Mouse (Mus musculus): ENCODE measurements around the gene Olfr766-ps1. TPM values are rescaled to one million over a fixed set of nuclear protein-coding genes. Genes with fewer than 3 reads are reported as not detected.
"Not testable (repeated sequence)": the region's sequence is repeated elsewhere in the genome, so short reads cannot be mapped to it uniquely, and the experiment has no call there.

Gene Olfr766-ps1
- polyA plus RNA-seq (2015; fragmentation: Nextera tagmentation; extraction: Ambion mirVana) = not detected in 2 replicates

DNA sequence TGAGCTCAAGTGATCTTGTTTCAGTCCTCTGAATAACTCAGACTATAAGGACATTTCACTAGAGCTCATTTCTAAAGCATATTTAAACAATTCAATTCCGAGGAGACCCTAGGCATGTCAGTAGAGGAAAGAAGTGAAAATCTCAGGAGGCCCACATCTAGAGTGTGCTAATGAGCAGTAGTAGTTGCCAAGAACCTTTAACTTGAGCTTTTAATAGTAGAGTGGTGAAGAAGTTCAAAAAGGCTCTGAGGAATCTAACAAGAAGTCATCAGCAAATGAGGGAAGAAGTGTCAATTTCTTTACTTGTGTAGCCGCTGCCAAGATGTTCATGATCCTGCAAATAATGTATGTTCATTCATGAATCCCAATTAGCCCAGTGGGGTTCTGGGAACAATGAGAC is at the start of gene Olfr766-ps1:
TSS of gene Olfr766-ps1 (minus strand) at position 101 of the 400 bp plus-strand sequence.
- no peaks in the 10 kb centered on the region for H3K9me3 ChIP-seq (replicated peaks)
- H3K36me3 ChIP-seq = no peaks in the 10 kb centered on the region
- no peak within 1 kb of the TSS for H3K9ac ChIP-seq (replicated peaks)
- H3K4me1 ChIP-seq = no peaks in the 10 kb centered on the region
- no peak within 1 kb of the TSS for H3K4me2 ChIP-seq
- no peak within 1 kb of the TSS for H3K27ac ChIP-seq (replicated peaks)
- ATAC-seq (ENCODE audit: low FRiP score) = no peak
- H3K27me3 ChIP-seq (replicated peaks) = no peaks in the 10 kb centered on the region
- 87% methylated on average over 2 of the region's 2 CpGs for WGBS
- H3K4me3 ChIP-seq (replicated peaks) = no peak within 1 kb of the TSS

DNA sequence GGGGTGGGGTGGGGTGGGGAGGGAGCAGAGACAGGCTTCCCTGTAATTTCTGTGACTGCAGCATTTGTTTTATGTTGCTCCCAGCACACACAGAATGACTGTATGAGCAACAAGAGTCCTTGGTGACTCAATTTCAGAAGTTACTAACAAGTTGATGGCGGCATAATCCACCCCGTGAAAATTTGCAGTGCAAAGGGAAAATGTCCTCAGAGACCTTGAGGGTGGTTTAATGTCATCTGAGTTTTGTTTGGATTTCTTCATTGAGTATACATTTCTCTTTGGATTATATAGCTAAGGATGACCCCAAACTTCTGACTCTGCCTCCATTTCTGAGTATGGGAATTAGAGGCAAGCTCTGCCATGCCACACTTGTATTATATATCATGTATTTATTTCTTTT is 49.0 kb upstream of the Olfr766-ps1 start, which contains the start of gene Olfr769:
TSS of gene Olfr769 (minus strand) at position 101 of the 400 bp plus-strand sequence.
- no peak within 1 kb of the TSS for H3K4me2 ChIP-seq
- no peak within 1 kb of the TSS for H3K4me3 ChIP-seq (replicated peaks)
- no peaks in the 10 kb centered on the region for H3K27me3 ChIP-seq (replicated peaks)
- H3K36me3 ChIP-seq = no peaks in the 10 kb centered on the region
- H3K9me3 ChIP-seq (replicated peaks) = no peaks in the 10 kb centered on the region
- ATAC-seq (ENCODE audit: low FRiP score) = no peak
- no peak within 1 kb of the TSS for H3K9ac ChIP-seq (replicated peaks)
- 97% methylated on average over 2 of the region's 2 CpGs for WGBS
- no peaks in the 10 kb centered on the region for H3K4me1 ChIP-seq
- no peak within 1 kb of the TSS for H3K27ac ChIP-seq (replicated peaks)

DNA sequence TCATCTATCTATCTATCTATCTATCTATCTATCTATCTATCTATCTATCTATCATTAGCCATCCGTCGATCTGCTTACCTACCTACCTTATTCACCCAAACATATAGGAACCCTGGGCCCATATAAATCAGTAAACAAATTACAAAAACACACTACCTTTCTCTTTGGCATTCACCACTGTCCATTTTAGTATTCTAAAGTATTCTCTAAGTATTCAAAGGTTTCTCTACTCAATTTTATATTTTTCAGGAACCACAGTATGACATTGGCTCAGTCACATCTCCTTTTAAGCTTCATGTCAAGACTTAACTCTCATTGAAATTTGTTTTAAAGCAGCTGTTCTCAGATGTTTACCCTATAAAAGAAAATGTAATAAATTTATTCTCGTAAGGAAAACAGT is 46.4 kb upstream of the Olfr766-ps1 start:
- no peaks in the 10 kb centered on the region for H3K9me3 ChIP-seq (replicated peaks)
- H3K4me3 ChIP-seq (replicated peaks) = no peak overlapping the region
- no peaks in the 10 kb centered on the region for H3K4me1 ChIP-seq
- H3K27ac ChIP-seq (replicated peaks) = no peak overlapping the region
- H3K36me3 ChIP-seq = no peaks in the 10 kb centered on the region
- ATAC-seq (ENCODE audit: low FRiP score) = no peak
- H3K27me3 ChIP-seq (replicated peaks) = no peaks in the 10 kb centered on the region
- H3K9ac ChIP-seq (replicated peaks) = no peak overlapping the region
- 94% methylated on average over 3 of the region's 3 CpGs for WGBS
- no peak overlapping the region for H3K4me2 ChIP-seq

DNA sequence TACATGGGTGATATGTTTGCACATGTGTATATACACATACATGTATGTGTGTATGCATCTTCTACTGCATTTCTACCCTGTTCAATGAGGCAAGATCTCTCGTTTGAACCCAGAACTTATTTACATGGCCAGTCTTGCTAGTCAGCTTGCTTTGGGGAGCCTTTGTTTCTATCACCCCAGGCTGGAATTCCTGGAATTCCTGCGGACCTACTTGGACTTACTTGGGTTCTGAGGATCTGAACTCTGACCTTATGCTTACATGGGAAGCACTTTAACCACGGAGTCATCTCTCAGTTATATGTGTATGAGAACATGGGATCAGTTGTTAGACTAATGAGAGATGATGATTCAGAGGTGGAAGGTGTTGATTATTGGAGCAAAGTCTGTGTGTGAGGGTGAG is 32.5 kb upstream of the Olfr766-ps1 start:
- Histone ChIP-seq H3K9ac (replicated peaks) (no peak overlapping the region), H3K4me2 (no peak overlapping the region), H3K27me3 (replicated peaks) (no peaks in the 10 kb centered on the region), H3K9me3 (replicated peaks) (no peaks in the 10 kb centered on the region), H3K36me3 (no peaks in the 10 kb centered on the region), H3K4me3 (replicated peaks) (no peak overlapping the region), H3K4me1 (no peaks in the 10 kb centered on the region), H3K27ac (replicated peaks) (no peak overlapping the region)
- ATAC-seq (ENCODE audit: low FRiP score) = no peak
- WGBS = 51% methylated on average over 3 of the region's 3 CpGs

DNA sequence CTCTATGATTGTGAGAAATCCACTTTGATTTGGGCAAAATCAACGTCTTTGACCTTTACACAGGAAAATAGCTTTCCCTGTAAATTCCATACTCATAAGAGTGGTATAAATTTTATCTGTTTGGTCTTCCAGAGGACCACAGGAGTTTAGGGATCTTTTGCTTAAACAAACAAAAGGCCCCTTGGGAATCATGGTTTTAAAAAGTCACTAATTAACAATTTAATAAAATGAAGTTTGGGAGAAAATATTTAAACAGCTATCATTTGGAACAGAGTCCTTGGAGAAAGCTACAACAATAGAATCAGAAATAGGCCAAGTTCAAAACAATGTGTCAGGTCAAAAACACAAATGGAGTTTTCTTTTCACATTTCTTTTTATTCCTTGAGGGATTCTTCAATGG is 30.5 kb upstream of the Olfr766-ps1 start, which contains the start of gene Olfr768:
TSS of gene Olfr768 (minus strand) at position 101 of the 400 bp plus-strand sequence.
- ATAC-seq (ENCODE audit: low FRiP score) = no peak
- no peak within 1 kb of the TSS for H3K27ac ChIP-seq (replicated peaks)
- no peak within 1 kb of the TSS for H3K9ac ChIP-seq (replicated peaks)
- no peak within 1 kb of the TSS for H3K4me3 ChIP-seq (replicated peaks)
- no peaks in the 10 kb centered on the region for H3K36me3 ChIP-seq
- 87% methylated on average over 1 of the region's 1 CpGs for WGBS
- no peaks in the 10 kb centered on the region for H3K9me3 ChIP-seq (replicated peaks)
- no peaks in the 10 kb centered on the region for H3K27me3 ChIP-seq (replicated peaks)
- H3K4me1 ChIP-seq = no peaks in the 10 kb centered on the region
- no peak within 1 kb of the TSS for H3K4me2 ChIP-seq

DNA sequence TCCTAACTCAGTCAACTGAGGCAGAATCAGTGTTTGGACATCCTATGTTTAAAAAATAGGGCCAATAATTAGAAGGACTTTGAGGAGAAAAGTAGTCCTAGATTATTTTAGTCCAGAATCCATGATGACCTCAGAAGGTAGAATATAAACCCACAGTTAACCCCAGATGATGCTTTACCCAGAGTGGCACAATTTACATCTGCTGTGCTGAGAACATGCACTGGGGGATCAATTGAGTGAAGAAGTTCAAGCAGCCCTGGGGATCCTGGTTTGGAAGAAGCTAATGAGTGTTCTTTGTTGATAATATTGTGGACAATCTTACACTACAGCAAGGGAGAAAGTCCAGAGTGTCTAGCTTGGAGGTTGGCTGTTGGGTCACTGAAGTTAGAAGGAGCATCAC is 14.0 kb upstream of the Olfr766-ps1 start, which contains the start of gene Olfr767:
TSS of gene Olfr767 (minus strand) at position 101 of the 400 bp plus-strand sequence.
- H3K27me3 ChIP-seq (replicated peaks); H3K9me3 ChIP-seq (replicated peaks); H3K4me2 ChIP-seq; H3K4me3 ChIP-seq (replicated peaks); H3K36me3 ChIP-seq; H3K27ac ChIP-seq (replicated peaks); H3K9ac ChIP-seq (replicated peaks); H3K4me1 ChIP-seq; ATAC-seq (ENCODE audit: low FRiP score): not testable (repeated sequence)

DNA sequence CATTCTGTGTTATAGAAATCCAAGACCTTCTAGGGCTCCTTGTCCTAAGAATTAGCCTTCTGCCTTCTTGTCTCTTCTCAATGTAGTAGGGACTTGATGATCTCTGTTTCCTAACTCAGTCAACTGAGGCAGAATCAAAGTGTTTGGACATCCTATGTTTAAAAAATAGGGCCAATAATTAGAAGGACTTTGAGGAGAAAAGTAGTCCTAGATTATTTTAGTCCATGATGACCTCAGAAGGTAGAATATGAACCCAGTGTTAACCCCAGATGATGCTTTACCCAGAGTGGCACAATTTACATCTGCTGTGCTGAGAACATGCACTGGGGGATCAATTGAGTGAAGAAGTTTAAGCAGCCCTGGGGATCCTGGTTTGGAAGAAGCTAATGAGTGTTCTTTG is 18.9 kb downstream of the Olfr766-ps1 start, which contains the start of gene Olfr765:
TSS of gene Olfr765 (minus strand) at position 101 of the 400 bp plus-strand sequence.
- H3K4me3 ChIP-seq (replicated peaks); H3K36me3 ChIP-seq; H3K9me3 ChIP-seq (replicated peaks); H3K27ac ChIP-seq (replicated peaks); ATAC-seq (ENCODE audit: low FRiP score); H3K4me1 ChIP-seq; H3K4me2 ChIP-seq; H3K9ac ChIP-seq (replicated peaks); H3K27me3 ChIP-seq (replicated peaks): not testable (repeated sequence)

DNA sequence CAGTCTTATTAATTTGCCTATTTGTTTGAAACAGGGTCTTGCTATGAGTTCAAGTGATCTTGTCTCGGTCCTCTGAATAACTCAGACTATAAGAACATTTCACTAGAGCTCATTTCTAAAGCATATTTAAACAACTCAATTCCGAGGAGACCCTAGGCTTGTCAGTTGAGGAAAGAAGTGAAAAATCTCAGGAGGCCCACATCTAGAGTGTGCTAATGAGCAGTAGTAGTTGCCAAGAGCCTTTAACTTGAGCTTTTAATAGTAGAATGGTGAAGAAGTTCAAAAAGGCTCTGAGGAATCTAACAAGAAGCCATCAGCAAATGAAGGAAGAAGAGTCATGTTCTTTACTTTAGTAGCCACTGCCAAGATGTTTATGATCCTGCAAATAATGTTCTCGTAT is 29.0 kb downstream of the Olfr766-ps1 start, which contains the start of gene Olfr764-ps1:
TSS of gene Olfr764-ps1 (minus strand) at position 101 of the 400 bp plus-strand sequence.
- Histone ChIP-seq H3K9me3 (replicated peaks) (no peaks in the 10 kb centered on the region), H3K36me3 (no peaks in the 10 kb centered on the region), H3K9ac (replicated peaks) (no peak within 1 kb of the TSS), H3K4me1 (no peaks in the 10 kb centered on the region), H3K27me3 (replicated peaks) (no peaks in the 10 kb centered on the region), H3K4me3 (replicated peaks) (no peak within 1 kb of the TSS), H3K4me2 (no peak within 1 kb of the TSS), H3K27ac (replicated peaks) (no peak within 1 kb of the TSS)
- ATAC-seq (ENCODE audit: low FRiP score) = no peak
- 83% methylated on average over 3 of the region's 3 CpGs for WGBS

DNA sequence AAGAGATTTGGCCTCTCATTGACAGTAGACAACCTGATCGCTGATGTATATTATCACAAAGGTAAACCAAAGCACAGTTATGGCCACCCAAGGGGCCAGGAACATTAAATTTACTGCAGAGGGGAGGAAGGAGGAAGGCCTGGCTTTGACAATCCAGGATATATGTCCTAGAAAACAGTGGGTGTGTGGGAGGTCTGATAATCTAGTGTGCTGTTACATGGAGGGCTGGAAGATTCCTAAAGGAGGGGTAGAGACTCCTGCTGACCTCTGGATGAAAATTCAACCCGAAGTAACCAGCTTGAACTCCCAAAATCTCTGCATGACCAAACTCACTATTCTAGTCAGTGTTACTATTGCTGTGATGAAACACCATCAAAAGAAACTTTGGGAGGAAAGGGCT is 40.4 kb downstream of the Olfr766-ps1 start:
- H3K27ac ChIP-seq (replicated peaks) = no peak overlapping the region
- no peak overlapping the region for H3K4me2 ChIP-seq
- no peaks in the 10 kb centered on the region for H3K4me1 ChIP-seq
- no peak for ATAC-seq (ENCODE audit: low FRiP score)
- H3K9me3 ChIP-seq (replicated peaks) = no peaks in the 10 kb centered on the region
- H3K36me3 ChIP-seq = no peaks in the 10 kb centered on the region
- no peak overlapping the region for H3K4me3 ChIP-seq (replicated peaks)
- WGBS = 86% methylated on average over 2 of the region's 2 CpGs
- no peak overlapping the region for H3K9ac ChIP-seq (replicated peaks)
- no peaks in the 10 kb centered on the region for H3K27me3 ChIP-seq (replicated peaks)

DNA sequence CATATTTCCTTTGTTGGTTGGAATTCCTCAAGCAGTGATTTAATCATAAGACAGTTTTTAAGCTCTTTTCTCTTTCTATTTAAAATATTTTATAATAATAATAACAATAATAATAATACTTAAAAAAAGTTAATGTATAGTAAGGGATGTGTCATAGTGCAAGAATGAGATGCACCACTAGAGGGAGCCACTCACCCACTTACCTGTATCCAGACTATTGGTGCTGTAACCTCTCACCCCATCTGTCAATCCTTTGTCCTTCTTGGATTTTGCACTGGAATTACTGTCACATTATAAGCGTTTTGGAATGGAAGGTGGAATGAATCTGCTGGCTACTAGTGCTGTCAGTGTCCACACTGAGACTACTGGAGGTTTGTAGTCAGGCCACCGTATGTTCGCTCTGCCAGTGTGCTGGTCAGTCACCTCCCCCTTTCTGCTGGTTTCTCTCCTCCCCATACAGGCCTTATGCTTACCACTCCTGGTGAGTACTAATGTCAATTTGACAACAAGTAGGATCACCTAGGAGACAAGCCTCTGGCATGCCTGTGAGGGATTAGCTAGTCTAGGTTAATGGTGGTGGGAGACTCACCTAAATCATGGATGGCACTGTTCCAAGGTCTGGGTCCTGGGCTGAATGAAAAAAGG is 42.6 kb downstream of the Olfr766-ps1 start:
- WGBS = 60% methylated on average over 3 of the region's 3 CpGs
- Histone ChIP-seq H3K9me3 (replicated peaks) (no peaks in the 10 kb centered on the region), H3K27ac (replicated peaks) (no peak overlapping the region), H3K9ac (replicated peaks) (no peak overlapping the region), H3K4me1 (no peaks in the 10 kb centered on the region), H3K4me3 (replicated peaks) (no peak overlapping the region), H3K27me3 (replicated peaks) (no peaks in the 10 kb centered on the region), H3K4me2 (no peak overlapping the region), H3K36me3 (no peaks in the 10 kb centered on the region)
- ATAC-seq (ENCODE audit: low FRiP score) = peak; percentile 82

DNA sequence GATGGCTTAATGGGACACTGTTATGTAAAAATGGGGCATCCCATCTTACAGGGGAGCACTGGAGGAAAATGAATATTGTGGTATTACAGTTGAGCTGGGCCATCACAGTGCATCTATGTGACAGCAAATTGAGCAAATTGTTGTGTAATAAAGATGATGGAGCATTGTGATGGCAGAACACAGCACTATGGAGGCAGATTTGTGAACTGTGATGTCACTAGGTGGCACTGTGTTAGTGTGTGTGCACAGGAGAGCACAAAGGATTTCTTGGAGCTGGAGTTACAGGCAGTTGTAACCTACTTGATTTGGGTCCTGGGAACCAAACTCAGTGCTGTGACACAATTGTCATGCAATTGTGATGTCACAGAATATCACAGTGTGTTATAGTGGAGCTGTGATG is 45.5 kb downstream of the Olfr766-ps1 start:
- H3K4me2 ChIP-seq = no peak overlapping the region
- H3K9me3 ChIP-seq (replicated peaks) = no peaks in the 10 kb centered on the region
- H3K36me3 ChIP-seq = no peaks in the 10 kb centered on the region
- no peaks in the 10 kb centered on the region for H3K27me3 ChIP-seq (replicated peaks)
- ATAC-seq (ENCODE audit: low FRiP score) = no peak
- H3K4me1 ChIP-seq = no peaks in the 10 kb centered on the region
- no peak overlapping the region for H3K4me3 ChIP-seq (replicated peaks)
- no peak overlapping the region for H3K27ac ChIP-seq (replicated peaks)
- H3K9ac ChIP-seq (replicated peaks) = no peak overlapping the region

DNA sequence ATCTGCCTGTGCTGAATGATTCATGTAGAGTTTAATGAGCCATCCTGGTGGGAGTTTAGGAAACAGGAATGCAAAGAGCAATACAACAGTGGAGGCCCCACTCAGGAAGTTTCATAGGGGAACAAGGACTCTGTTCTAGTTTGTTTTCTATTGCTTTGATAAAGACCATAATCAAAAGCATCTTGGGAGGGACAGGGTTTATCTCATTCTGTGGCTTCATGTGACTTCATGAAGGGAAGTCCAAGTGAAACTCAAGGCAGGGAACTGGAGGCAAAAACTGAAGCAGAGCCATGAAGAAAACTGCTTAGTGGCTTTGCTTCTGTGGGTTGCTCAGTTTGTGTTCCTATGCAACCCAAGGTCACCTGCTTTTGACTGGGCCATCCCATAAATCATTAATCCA is 54.3 kb downstream of the Olfr766-ps1 start:
- H3K4me1 ChIP-seq = no peaks in the 10 kb centered on the region
- no peak overlapping the region for H3K4me2 ChIP-seq
- no peak overlapping the region for H3K9ac ChIP-seq (replicated peaks)
- no peaks in the 10 kb centered on the region for H3K27me3 ChIP-seq (replicated peaks)
- no peaks in the 10 kb centered on the region for H3K36me3 ChIP-seq
- ATAC-seq (ENCODE audit: low FRiP score) = no peak
- H3K27ac ChIP-seq (replicated peaks) = no peak overlapping the region
- no peaks in the 10 kb centered on the region for H3K9me3 ChIP-seq (replicated peaks)
- no peak overlapping the region for H3K4me3 ChIP-seq (replicated peaks)

All from neural tube, embryonic 15.5 days (tissue).